Mouse (Mus musculus) midbrain, embryonic 11.5 days (tissue): ENCODE measurements around the gene Nktr. TPM values are rescaled to one million over a fixed set of nuclear protein-coding genes. Genes with fewer than 3 reads are reported as not detected.

ENCODE experiments used
- ATAC-seq: fragments of 200-750 bp; cut with Nextera tagmentation; 2 replicates; pipeline ENCODE4 v1.8.0; 2017; ENCODE audit warnings: moderate TSS enrichment, moderate library complexity; ENCODE audit not compliant: low FRiP score
- DNase-seq: peaks from one replicate; pipeline ENCODE4 v3.0.0; 2015; ENCODE audit warnings: low spot score; ENCODE audit errors: missing footprints
- H3K27ac ChIP-seq: fragments of 300-500 bp; sonication (generic); 2 replicates; pipeline ENCODE4 v1.5.1; 2014; ENCODE audit warnings: low read depth, low read length
- H3K27me3 ChIP-seq: fragments of 300-500 bp; sonication (generic); 2 replicates; pipeline ENCODE4 v1.6.1; 2014; ENCODE audit warnings: mild to moderate bottlenecking, low read length, moderate library complexity, mixed read lengths; ENCODE audit not compliant: control insufficient read depth, insufficient read depth
- H3K36me3 ChIP-seq: fragments of 300-500 bp; sonication (generic); 2 replicates; pipeline ENCODE4 v1.6.1; 2014; ENCODE audit warnings: mild to moderate bottlenecking, low read length, moderate library complexity, mixed read lengths; ENCODE audit not compliant: control insufficient read depth, insufficient read depth
- H3K4me1 ChIP-seq: fragments of 300-500 bp; sonication (generic); 2 replicates; pipeline ENCODE4 v1.6.1; 2014; ENCODE audit warnings: low read length; ENCODE audit not compliant: control insufficient read depth, insufficient read depth
- H3K4me2 ChIP-seq: fragments of 300-500 bp; sonication (generic); 2 replicates; pipeline ENCODE4 v1.6.1; 2014; ENCODE audit warnings: mild to moderate bottlenecking, moderate library complexity
- H3K4me3 ChIP-seq: fragments of 300-500 bp; sonication (generic); 2 replicates; pipeline ENCODE4 v1.5.1; 2014; ENCODE audit warnings: low read depth, low read length
- H3K9ac ChIP-seq: fragments of 300-500 bp; sonication (generic); 2 replicates; pipeline ENCODE4 v1.6.1; 2014; ENCODE audit warnings: low read length
- H3K9me3 ChIP-seq: fragments of 300-500 bp; sonication (generic); 2 replicates; pipeline ENCODE4 v1.6.1; 2016; ENCODE audit warnings: low read length; ENCODE audit not compliant: control insufficient read depth
- WGBS: fragments of 180-500 bp; shearing (Covaris S2); extraction: QIAGEN DNeasy Blood & Tissue Kit; methylation state at CpG from one replicate; pipeline ENCODE4 v1.1.7; 2014; 5-methylcytosine and 5-hydroxymethylcytosine counted together
- polyA plus RNA-seq: library from polyadenylated mRNA; unstranded; fragments of >200 nt; fragmentation: Nextera tagmentation; extraction: Ambion mirVana; gene quantifications from 2 replicates; pipeline ENCODE4 v1.2.1, GENCODE M21; 2014

Gene Nktr
- polyA plus RNA-seq, 1 experiment from 2014 or later: 61.6 TPM

DNA sequence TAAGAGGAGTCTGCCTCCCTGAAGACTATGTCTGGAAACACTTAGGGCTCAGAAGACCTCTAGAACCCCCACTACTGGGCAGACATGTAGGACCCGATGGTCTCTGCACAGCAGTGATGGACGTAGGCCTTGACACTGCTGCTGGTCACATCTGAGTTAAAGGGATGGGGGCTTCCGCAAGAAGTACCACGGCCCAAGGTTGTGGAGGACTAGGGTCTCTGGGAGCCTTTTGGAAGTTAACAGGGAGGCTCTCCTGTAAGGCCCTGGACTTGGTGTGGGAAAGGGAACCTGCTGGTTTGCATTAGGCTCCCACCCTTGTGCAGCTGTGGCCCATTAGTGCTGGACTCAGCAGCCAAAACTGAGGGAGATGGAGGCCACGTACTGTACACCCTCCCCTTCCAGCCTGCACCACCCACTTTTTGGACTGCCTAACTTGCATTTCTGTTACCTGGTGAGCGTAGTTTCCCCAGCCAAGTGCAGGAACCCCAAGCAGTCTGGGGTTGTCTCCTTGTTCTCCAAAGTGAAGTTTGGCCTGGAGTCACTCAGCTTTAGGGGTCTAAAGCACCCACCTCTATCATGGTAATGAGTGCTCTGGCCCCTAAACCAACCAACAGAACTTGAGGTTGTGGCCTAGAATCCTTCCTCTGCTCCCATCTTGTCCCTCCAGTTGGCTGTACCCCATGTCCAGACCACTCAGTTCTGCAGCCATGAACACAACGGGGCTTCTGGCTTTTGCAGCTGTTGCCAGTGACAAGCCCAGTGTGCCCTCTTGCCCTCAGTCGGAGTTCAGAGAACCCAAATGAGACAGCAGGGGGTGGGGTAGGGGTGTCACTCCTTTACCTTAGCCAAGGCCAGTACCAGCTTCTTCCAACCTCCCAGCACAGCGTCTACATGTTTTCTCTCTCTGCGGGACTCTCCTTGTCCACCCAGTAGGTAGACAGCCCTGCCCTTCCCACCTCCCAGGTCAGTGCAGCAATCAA, 39.2 kb downstream of the Nktr start:
- DNase-seq (peak; percentile 88), ATAC-seq (no peak)
- Histone ChIP-seq H3K4me3 (peak overlapping the region; percentile 83), H3K9me3 (no peaks in the 10 kb centered on the region), H3K4me2 (peak overlapping the region; percentile 99), H3K27me3 (no peaks in the 10 kb centered on the region), H3K9ac (peak overlapping the region; percentile 89), H3K27ac (no peak overlapping the region), H3K4me1 (peaks cover 24% of the 10 kb centered on the region), H3K36me3 (peaks cover 14% of the 10 kb centered on the region)
- 50% methylated on average over 10 of the region's 10 CpGs for WGBS

DNA sequence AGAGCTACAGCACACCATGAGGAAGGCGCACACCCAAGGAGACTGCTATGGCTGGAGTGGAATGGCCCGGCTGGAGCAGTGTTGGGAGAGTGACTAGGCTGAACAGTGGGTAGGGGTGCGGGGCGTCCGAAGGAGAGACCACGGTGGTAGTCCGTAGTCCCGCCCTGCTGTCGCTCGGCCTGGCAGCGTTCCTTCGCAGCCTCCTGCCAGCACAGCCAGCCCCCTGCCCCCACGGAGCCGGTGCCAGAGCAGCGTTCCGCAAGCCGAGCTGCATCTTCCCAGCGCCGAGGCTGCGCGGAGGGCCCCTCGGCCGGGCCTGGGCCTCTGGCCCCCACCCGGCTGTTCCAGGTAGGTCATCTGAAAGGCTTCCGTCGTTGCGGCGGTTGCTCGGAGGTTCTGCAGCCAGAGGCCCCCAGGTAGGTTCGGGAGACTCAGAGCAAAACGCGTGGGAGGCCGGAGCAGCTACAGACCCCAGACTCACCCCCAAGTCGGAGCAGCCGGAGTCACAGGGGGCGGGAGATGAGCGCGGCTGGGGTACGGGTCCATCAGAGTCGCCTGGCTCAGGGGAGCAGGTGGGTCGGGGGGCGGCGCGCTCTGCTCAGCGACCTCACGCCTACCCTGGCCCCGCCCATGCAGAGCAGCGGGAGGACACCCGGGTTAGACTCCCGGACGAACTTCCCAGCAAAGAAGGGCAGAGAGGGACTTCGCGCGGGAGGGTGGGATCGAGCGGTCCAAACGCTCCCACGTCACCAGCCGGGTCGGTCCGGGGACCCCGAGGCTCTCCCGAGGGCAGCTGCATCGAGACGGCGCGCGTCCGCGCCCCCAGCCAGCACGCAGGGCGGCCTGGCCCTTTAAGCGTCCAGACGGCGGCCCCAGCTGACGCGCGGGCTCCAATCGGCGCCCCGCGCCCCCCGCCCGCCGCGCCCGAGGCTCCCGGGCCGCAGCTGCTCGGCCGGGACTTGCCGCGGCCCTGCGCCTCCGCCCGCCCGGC, 40.4 kb downstream of the Nktr start, which contains the start of gene Zfp651:
Gene Zfp651, plus strand, starts transcription at position 240 of the 991 bp plus-strand sequence.
- DNase-seq (peak; percentile 97), ATAC-seq (peak; percentile 85)
- peak within 1 kb of the TSS; percentile 83 for H3K4me3 ChIP-seq
- H3K4me2 ChIP-seq: peak within 1 kb of the TSS; percentile 99
- H3K4me1 ChIP-seq: peaks cover 24% of the 10 kb centered on the region
- peak within 1 kb of the TSS; percentile 90 for H3K27ac ChIP-seq
- no peaks in the 10 kb centered on the region for H3K27me3 ChIP-seq
- WGBS: under 1% methylated on average over 94 of the region's 97 CpGs
- H3K36me3 ChIP-seq: peaks cover 7% of the 10 kb centered on the region
- peak within 1 kb of the TSS; percentile 89 for H3K9ac ChIP-seq
- no peaks in the 10 kb centered on the region for H3K9me3 ChIP-seq

DNA sequence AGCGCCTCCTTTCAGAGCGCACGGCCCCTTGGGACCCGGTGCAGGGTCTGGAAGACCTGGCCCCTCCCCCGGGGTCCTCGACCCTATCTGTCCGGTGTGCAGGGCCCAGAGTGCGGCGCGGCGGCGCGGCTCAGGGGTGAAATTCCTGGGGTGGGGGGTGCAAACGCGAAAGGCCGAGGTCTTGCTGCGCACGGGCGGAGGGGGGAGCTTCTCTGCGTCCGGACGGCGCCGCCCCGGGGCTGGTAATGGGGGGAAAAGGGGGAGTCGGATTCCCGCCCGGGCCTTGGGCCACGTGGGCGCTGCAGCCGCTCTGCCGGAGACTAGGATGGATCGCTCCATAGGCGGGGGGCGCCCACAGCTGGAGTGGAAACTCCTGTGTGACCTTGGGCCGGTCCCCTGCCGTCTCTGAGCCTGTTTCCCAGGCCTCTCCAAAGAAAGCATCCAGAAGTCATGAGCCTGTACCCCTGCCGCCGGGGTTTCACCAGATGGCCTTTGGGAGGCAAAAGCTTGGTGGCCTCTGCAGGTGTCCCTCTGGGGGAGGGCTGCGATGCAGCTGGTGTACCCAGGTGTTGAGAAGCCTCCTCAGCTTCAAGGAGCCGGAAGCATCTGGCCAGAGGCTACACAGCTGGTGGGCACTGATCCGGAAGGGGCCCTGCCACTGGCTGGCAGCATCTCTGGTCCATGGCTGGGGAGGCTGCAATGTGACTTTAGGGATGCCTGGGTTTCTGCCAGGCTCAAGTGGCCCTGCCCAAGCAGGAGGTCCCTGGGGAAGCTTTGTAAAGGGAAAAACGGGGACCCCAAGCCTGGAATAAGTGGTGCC, 41.5 kb downstream of the Nktr start:
- DNase-seq (peak; percentile 96), ATAC-seq (peak; percentile 77)
- H3K9ac ChIP-seq: peak overlapping the region; percentile 89
- WGBS: under 1% methylated on average over 43 of the region's 43 CpGs
- peak overlapping the region; percentile 99 for H3K4me2 ChIP-seq
- no peaks in the 10 kb centered on the region for H3K27me3 ChIP-seq
- peak overlapping the region; percentile 90 for H3K27ac ChIP-seq
- H3K4me3 ChIP-seq: peak overlapping the region; percentile 83
- peaks cover 24% of the 10 kb centered on the region for H3K4me1 ChIP-seq
- no peaks in the 10 kb centered on the region for H3K9me3 ChIP-seq
- no peaks in the 10 kb centered on the region; the same call in 1 of the 2 replicates for H3K36me3 ChIP-seq

DNA sequence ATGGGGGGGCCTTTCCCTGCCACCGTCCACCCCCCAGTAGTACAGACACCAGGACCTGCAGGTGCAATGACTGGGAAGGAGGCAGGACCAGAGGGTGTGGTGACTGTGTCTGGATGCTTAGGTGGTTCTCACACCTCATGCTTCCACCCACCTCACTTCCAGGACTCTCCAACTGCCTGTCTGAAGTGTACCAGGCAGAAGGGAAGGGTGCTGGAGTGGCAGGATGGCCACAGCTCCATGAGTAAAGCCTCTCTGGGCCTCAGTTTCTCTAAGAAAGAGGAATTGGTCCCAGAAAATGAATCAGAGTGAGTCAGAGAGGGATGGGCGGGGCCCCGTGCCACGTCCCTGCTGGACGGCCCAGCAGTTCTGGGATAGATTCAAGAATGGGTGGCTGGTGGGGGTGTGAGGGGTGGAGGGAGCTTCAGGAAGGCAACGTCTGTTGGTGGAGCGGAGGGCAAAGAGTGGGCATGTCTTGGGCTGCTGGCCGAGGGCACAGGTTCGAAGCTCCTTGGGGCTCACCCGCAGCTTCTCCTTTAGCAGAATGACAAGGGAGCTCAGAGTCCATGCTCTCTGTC, 42.2 kb downstream of the Nktr start:
- Histone ChIP-seq H3K9me3 (no peaks in the 10 kb centered on the region), H3K27ac (no peak overlapping the region), H3K9ac (peak overlapping the region; percentile 6; the same call in 1 of the 2 replicates), H3K27me3 (no peaks in the 10 kb centered on the region), H3K36me3 (no peaks in the 10 kb centered on the region; the same call in 1 of the 2 replicates), H3K4me1 (peaks cover 24% of the 10 kb centered on the region), H3K4me2 (peak overlapping the region; percentile 99), H3K4me3 (peak overlapping the region; percentile 83; the same call in 1 of the 2 replicates)
- DNase-seq (no peak), ATAC-seq (no peak)
- 63% methylated on average over 10 of the region's 10 CpGs for WGBS

DNA sequence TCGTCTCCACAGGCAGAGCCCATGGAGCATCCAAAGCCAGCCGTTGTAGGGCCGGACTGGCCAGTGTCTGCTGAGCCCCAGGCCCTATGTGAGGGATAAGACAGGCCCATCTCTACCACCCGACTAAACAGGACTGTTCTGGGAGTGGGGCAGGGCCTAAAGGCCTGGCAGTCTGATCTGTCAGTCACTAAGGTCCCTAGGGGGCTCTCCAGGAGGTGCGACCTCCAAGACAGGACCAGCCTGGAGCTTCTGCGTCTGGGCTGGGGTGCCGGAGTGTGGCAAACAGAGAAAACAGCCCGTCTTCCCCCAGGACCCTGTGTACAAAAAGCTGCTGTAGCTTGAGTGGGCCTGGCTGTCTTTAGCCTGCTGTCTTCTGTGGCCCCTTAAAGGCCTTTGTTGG, 42.8 kb downstream of the Nktr start:
- DNase-seq (no peak), ATAC-seq (no peak)
- WGBS: 73% methylated on average over 8 of the region's 8 CpGs
- Histone ChIP-seq H3K4me2 (no peak overlapping the region), H3K9ac (no peak overlapping the region), H3K4me3 (no peak overlapping the region), H3K9me3 (no peaks in the 10 kb centered on the region), H3K4me1 (peaks cover 24% of the 10 kb centered on the region), H3K27me3 (no peaks in the 10 kb centered on the region), H3K36me3 (no peaks in the 10 kb centered on the region; the same call in 1 of the 2 replicates), H3K27ac (no peak overlapping the region)

DNA sequence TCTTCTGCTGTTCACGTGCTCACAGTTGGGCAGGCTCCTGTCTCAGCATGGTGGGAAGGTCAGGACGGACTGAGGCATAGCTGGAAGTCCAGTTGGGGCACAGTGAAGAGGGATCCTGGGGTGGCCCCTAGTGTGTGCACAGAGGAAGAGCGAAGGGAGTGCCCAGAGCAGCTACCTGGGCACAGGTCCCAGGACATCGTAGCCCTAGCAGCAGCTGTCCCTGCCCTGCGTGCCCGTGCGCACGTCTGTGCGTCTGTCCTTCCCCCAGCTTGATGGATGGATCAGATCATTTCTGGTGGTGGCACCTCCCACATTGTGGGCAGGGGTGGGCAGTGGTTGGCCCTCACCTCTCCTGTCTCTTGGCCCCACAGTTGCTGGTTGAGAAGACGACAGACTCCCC, 43.3 kb downstream of the Nktr start:
- Histone ChIP-seq H3K4me1 (peaks cover 24% of the 10 kb centered on the region), H3K4me2 (no peak overlapping the region), H3K36me3 (no peaks in the 10 kb centered on the region; the same call in 1 of the 2 replicates), H3K4me3 (no peak overlapping the region), H3K27ac (no peak overlapping the region), H3K27me3 (no peaks in the 10 kb centered on the region), H3K9me3 (no peaks in the 10 kb centered on the region), H3K9ac (no peak overlapping the region)
- DNase-seq (no peak), ATAC-seq (no peak)
- 89% methylated on average over 10 of the region's 10 CpGs for WGBS

DNA sequence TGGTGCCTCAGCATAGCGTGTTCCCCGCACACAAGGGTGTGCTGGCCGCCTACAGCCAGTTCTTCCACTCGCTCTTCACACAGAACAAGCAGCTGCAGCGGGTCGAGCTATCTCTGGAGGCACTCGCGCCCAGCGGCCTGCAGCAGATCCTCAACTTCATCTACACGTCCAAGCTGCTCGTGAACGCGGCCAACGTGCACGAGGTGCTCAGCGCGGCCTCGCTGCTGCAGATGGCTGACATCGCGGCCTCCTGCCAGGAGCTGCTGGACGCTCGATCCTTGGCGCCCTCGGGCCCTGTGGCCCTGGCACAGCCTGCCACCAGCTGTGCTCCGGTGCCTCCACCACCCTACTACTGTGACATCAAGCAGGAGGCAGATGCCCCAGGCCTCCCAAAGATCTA, 43.8 kb downstream of the Nktr start:
- H3K4me1 ChIP-seq: peaks cover 24% of the 10 kb centered on the region
- no peaks in the 10 kb centered on the region for H3K9me3 ChIP-seq
- H3K4me2 ChIP-seq: no peak overlapping the region
- WGBS: 91% methylated on average over 25 of the region's 25 CpGs
- no peak overlapping the region for H3K4me3 ChIP-seq
- no peaks in the 10 kb centered on the region; the same call in 1 of the 2 replicates for H3K36me3 ChIP-seq
- H3K9ac ChIP-seq: no peak overlapping the region
- no peaks in the 10 kb centered on the region for H3K27me3 ChIP-seq
- no peak for DNase-seq
- H3K27ac ChIP-seq: no peak overlapping the region
- no peak for ATAC-seq

DNA sequence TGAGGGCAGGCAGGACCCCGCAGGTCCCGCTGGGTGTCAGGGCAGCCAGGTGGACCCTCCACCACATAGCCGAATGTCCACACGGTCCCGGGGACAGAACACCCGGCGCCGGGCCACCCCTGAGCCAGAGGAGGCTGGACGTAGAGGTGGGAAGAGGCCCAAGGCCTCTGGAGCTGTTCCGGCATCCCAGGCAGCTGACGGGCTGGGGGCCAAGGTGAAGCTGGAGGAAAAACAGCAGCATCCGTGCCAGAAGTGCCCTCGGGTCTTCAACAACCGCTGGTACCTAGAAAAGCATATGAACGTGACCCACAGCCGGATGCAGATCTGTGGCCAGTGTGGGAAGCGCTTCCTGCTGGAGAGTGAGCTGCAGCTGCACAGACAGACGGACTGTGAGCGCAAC, 44.7 kb downstream of the Nktr start:
- 93% methylated on average over 19 of the region's 19 CpGs for WGBS
- ATAC-seq (no peak), DNase-seq (no peak)
- H3K4me2 ChIP-seq: no peak overlapping the region
- peaks cover 17% of the 10 kb centered on the region for H3K4me1 ChIP-seq
- no peak overlapping the region for H3K27ac ChIP-seq
- no peaks in the 10 kb centered on the region for H3K9me3 ChIP-seq
- H3K9ac ChIP-seq: no peak overlapping the region
- no peaks in the 10 kb centered on the region; the same call in 1 of the 2 replicates for H3K36me3 ChIP-seq
- no peaks in the 10 kb centered on the region for H3K27me3 ChIP-seq
- H3K4me3 ChIP-seq: no peak overlapping the region
